Mouse (Mus musculus) heart, postnatal 0 days (tissue): ENCODE data around the gene Ccdc87. TPM values are rescaled to one million over a fixed set of nuclear protein-coding genes. Genes with fewer than 3 reads are reported as not detected.
"Not testable (repeated sequence)": the region's sequence is repeated elsewhere in the genome, so short reads cannot be mapped to it uniquely, and the experiment has no call there.

Source experiments
- ATAC-seq: fragments of 200-750 bp; cut with Nextera tagmentation; 2 replicates; pipeline ENCODE4 v1.8.0; 2017; ENCODE audit warnings: low read depth, moderate number of reproducible peaks, moderate library complexity; ENCODE audit not compliant: insufficient read depth
- DNase-seq: peaks from one replicate; pipeline ENCODE4 v3.0.0-alpha.2; 2016; ENCODE audit warnings: low spot score
- H3K27ac ChIP-seq: fragments of 300-500 bp; sonication (generic); 2 replicates; pipeline ENCODE4 v1.5.1; 2014; ENCODE audit warnings: low read depth, mild to moderate bottlenecking
- H3K27me3 ChIP-seq: fragments of 300-500 bp; sonication (generic); 2 replicates; pipeline ENCODE4 v1.6.1; 2014; ENCODE audit warnings: low read length, mixed read lengths; ENCODE audit not compliant: control insufficient read depth, insufficient read depth
- H3K36me3 ChIP-seq: fragments of 300-500 bp; sonication (generic); replicated peaks from 2 replicates; pipeline ENCODE4 v1.6.1; 2014; ENCODE audit warnings: low read length, mixed read lengths; ENCODE audit not compliant: control insufficient read depth, insufficient read depth
- H3K4me1 ChIP-seq: fragments of 300-500 bp; sonication (generic); 2 replicates; pipeline ENCODE4 v1.6.1; 2014; ENCODE audit warnings: antibody characterized with exemption; ENCODE audit not compliant: control insufficient read depth, insufficient read depth
- H3K4me2 ChIP-seq: fragments of 300-500 bp; sonication (generic); 2 replicates; pipeline ENCODE4 v1.6.1; 2014; ENCODE audit warnings: low read depth, mild to moderate bottlenecking, low read length, moderate library complexity
- H3K4me3 ChIP-seq: fragments of 300-500 bp; sonication (generic); 2 replicates; pipeline ENCODE4 v1.5.1; 2014; ENCODE audit warnings: low read depth, low read length
- H3K9ac ChIP-seq: fragments of 300-500 bp; sonication (generic); replicated peaks from 2 replicates; pipeline ENCODE4 v1.6.1; 2014; ENCODE audit warnings: low read depth, low read length, mixed read lengths
- H3K9me3 ChIP-seq: fragments of 300-500 bp; sonication (generic); replicated peaks from 2 replicates; pipeline ENCODE4 v1.6.1; 2016; ENCODE audit warnings: low read length; ENCODE audit not compliant: control insufficient read depth
- CTCF ChIP-seq: IDR thresholded peaks from 2 replicates; pipeline ENCODE4 v1.5.1; 2016; ENCODE audit warnings: antibody characterized with exemption, control low read depth, low read depth
- EP300 ChIP-seq: IDR thresholded peaks from 2 replicates; pipeline ENCODE4 v1.6.1; 2016; ENCODE audit warnings: antibody characterized with exemption, low read depth
- WGBS: fragments of 180-500 bp; shearing (Covaris S2); extraction: QIAGEN DNeasy Blood & Tissue Kit; methylation state at CpG from one replicate; pipeline ENCODE4 v1.1.7; 2014; 5-methylcytosine and 5-hydroxymethylcytosine counted together
- polyA plus RNA-seq: library from polyadenylated mRNA; unstranded; fragments of >200 nt; fragmentation: Nextera tagmentation; extraction: Ambion mirVana; gene quantifications from 2 replicates; pipeline ENCODE4 v1.2.1, GENCODE M21; 2015
- total RNA-seq: library from RNA; depleted of rRNA; stranded (reverse); fragments of >200 nt; gene quantifications from 2 replicates; pipeline ENCODE4 v1.2.3, GENCODE M21; 2014; ENCODE audit warnings: low replicate concordance

Ccdc87 gene
- total and polyA plus RNA-seq, 2 experiments from 2014 or later, result 0.08 TPM; not detected in 1

GRCm38 (mm10) chr19:4859081-4859480, 19.9 kb downstream of the Ccdc87 start:
- TF ChIP-seq EP300, result no peak
- TF ChIP-seq CTCF, result no peak
- Histone ChIP-seq H3K9ac (no peak overlapping the region), H3K36me3 (peaks cover 4% of the 10 kb centered on the region; the same call in 1 of the 2 replicates), H3K27me3 (no peaks in the 10 kb centered on the region), H3K4me1 (0 out of 2 replicates have a peak, but pooled peaks cover 6% of the 10 kb centered on the region), H3K27ac (no peak overlapping the region), H3K4me2 (no peak overlapping the region), H3K9me3 (no peaks in the 10 kb centered on the region), H3K4me3 (no peak overlapping the region)
- no peak for ATAC-seq
- DNase-seq, result no peak
- WGBS, result 33% methylated on average over 6 of the region's 6 CpGs

- 0 out of 2 replicates have a peak, but pooled peaks cover 3% of the 10 kb centered on the region for H3K27me3 ChIP-seq
- ATAC-seq (no peak), DNase-seq (no peak)
- peaks cover 4% of the 10 kb centered on the region; the same call in 1 of the 2 replicates for H3K36me3 ChIP-seq
- no peaks in the 10 kb centered on the region for H3K9me3 ChIP-seq
- TF ChIP-seq CTCF (no peak), EP300 (no peak)
- H3K27ac ChIP-seq, result no peak overlapping the region
- no peak overlapping the region for H3K4me3 ChIP-seq
- WGBS, result 73% methylated on average over 6 of the region's 6 CpGs
- H3K4me1 ChIP-seq, result 0 out of 2 replicates have a peak, but pooled peaks cover 4% of the 10 kb centered on the region
- no peak overlapping the region for H3K4me2 ChIP-seq
- no peak overlapping the region for H3K9ac ChIP-seq
Observed at GRCm38 (mm10) chr19:4863048-4863447, 23.9 kb downstream of the Ccdc87 start.

GRCm38 (mm10) chr19:4865147-4865546, 26.0 kb downstream of the Ccdc87 start:
- Histone ChIP-seq H3K9me3 (no peaks in the 10 kb centered on the region), H3K27me3 (0 out of 2 replicates have a peak, but pooled peaks cover 3% of the 10 kb centered on the region), H3K9ac (no peak overlapping the region), H3K4me1 (0 out of 2 replicates have a peak, but pooled peaks cover 4% of the 10 kb centered on the region), H3K4me3 (no peak overlapping the region), H3K27ac (no peak overlapping the region), H3K36me3 (peaks cover 4% of the 10 kb centered on the region; the same call in 1 of the 2 replicates), H3K4me2 (peak overlapping the region; percentile 22)
- ATAC-seq (peak; percentile 49; the same call in 1 of the 2 replicates), DNase-seq (peak; percentile 41)
- 3% methylated on average over 17 of the region's 17 CpGs for WGBS
- TF ChIP-seq EP300 (no peak), CTCF (no peak)

DNA sequence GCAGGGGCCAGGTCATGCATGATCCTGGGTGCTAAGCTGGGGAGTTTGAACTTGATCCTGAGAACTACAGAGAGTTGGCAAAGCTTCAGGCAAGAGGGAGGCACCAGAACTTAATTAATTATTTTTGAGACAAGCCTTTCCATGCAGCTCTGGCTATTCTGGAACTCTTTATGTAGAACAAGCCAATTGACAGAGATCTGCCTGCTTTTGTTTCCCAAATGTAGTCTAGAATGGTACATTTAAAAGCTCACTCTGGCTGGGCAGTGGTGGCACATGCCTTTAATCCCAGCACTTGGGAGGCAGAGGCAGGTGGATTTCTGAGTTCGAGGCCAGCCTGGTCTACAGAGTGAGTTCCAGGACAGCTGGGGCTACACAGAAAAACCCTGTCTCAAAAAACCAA, 35.4 kb downstream of the Ccdc87 start:
- 67% methylated on average over 1 of the region's 1 CpGs for WGBS
- H3K4me1 ChIP-seq, H3K9me3 ChIP-seq, H3K27ac ChIP-seq, H3K9ac ChIP-seq, H3K36me3 ChIP-seq, DNase-seq, H3K4me3 ChIP-seq, H3K27me3 ChIP-seq, H3K4me2 ChIP-seq, ATAC-seq: not testable (repeated sequence)

- H3K4me2 ChIP-seq, result no peak overlapping the region
- DNase-seq, result no peak
Observed at GRCm38 (mm10) chr19:4876241-4876640, 37.1 kb downstream of the Ccdc87 start.

DNA sequence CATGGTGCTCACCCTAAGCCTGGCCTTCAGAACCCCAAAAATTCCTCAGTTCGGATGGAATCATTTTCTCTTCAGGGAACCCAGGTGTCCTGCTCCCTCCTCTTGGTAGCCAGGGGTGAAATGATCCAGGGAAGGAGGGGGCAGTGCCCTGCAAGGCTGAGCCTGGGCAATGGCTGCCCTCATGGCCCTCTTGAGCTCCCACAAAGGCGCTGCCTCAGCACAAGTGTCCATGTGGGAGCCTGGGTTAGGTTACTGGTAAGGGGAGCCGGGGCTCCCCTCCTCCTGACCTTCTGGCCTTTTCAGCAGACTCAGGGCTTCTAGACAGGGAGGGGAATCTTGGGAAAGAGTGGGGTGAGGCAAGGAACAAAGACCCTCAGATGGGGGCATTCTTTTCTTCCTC, 37.6 kb downstream of the Ccdc87 start:
- Histone ChIP-seq H3K9ac (no peak overlapping the region), H3K4me3 (no peak overlapping the region), H3K9me3 (no peaks in the 10 kb centered on the region), H3K27ac (no peak overlapping the region), H3K4me1 (peaks cover 8% of the 10 kb centered on the region; the same call in 1 of the 2 replicates), H3K4me2 (no peak overlapping the region), H3K36me3 (no peaks in the 10 kb centered on the region), H3K27me3 (0 out of 2 replicates have a peak, but pooled peaks cover 4% of the 10 kb centered on the region)
- no peak for DNase-seq
- 61% methylated on average over 3 of the region's 3 CpGs for WGBS
- TF ChIP-seq CTCF (no peak), EP300 (no peak)
- no peak for ATAC-seq

More at GRCm38 (mm10) chr19:4876241-4876640, 37.1 kb downstream of the Ccdc87 start:
- Histone ChIP-seq H3K9me3 (no peaks in the 10 kb centered on the region), H3K4me3 (no peak overlapping the region), H3K27me3 (0 out of 2 replicates have a peak, but pooled peaks cover 4% of the 10 kb centered on the region), H3K36me3 (no peaks in the 10 kb centered on the region), H3K4me1 (peaks cover 8% of the 10 kb centered on the region; the same call in 1 of the 2 replicates), H3K9ac (no peak overlapping the region), H3K27ac (no peak overlapping the region)
- ATAC-seq, result no peak
- WGBS, result 77% methylated on average over 3 of the region's 4 CpGs
- no peak for TF ChIP-seq CTCF
- TF ChIP-seq EP300, result no peak
